Mouse (Mus musculus) E14TG2a.4 (cell line): ENCODE measurements around the gene Tcp11.

Experiments
- CTCF ChIP-seq: conservative IDR thresholded peaks from 2 replicates; pipeline ENCODE4 v1.5.1; 2014; ENCODE audit warnings: low read length
- NANOG ChIP-seq: IDR thresholded peaks from 2 replicates; pipeline ENCODE4 v1.6.1; 2014; ENCODE audit warnings: borderline replicate concordance, low read length, mixed read lengths

GRCm38 (mm10) chr17:28034986-28035385, 45.5 kb downstream of the Tcp11 start:
- TF ChIP-seq CTCF (no peak), NANOG (no peak)
